17 mouse cellular contexts compared by ENCODE assay signal in the genomic region with DNA sequence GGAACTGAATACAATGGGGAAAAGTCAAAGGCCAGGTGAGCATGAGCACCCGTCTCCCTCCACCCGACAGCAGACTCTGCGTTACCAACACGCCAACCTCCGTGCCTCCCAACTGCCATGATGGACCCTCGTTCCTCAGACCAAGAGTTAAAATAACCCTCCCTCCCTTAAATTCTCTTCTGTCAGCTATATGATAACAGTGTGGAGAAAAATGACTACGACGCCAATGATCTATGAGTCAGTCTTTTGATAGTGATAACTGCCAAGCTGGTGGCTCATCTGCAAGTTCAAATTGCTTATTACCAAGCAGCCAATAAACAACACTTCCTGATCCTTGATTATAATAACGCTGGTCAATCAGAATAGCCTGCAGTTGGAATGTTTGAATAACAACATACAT.
"Had no signal": no experiment of that assay in that cellular context is flagged by ENCODE, and none has a peak within 500 bp of the region (broad histone marks: within the 10 kb centered on the region; RNA-seq: fewer than 3 reads in every experiment).

No protein-coding gene starts in this region.

- ATAC-seq: liver, postnatal 0 days; lung, postnatal 0 days; midbrain, embryonic 13.5 days; midbrain, embryonic 15.5 days had no signal

- H3K4me1 ChIP-seq: lung, embryonic 15.5 days; stomach, embryonic 15.5 days had no signal

- DNase-seq: liver, postnatal 0 days; lung, adult 2 months; lung, postnatal 14 days; lung, postnatal 36 days; right cerebral cortex, postnatal 14 days; thymus, adult 2 months; thymus, postnatal 25 days; thymus, postnatal 4 days had no signal

- H3K36me3 ChIP-seq: liver, embryonic 15.5 days; lung, embryonic 15.5 days; midbrain, embryonic 13.5 days; midbrain, embryonic 15.5 days; neural tube, embryonic 12.5 days; stomach, embryonic 15.5 days had no signal

- H3K9me3 ChIP-seq: liver, embryonic 15.5 days; lung, embryonic 15.5 days; midbrain, embryonic 13.5 days; midbrain, embryonic 15.5 days; neural tube, embryonic 12.5 days; stomach, embryonic 15.5 days had no signal

- H3K27ac ChIP-seq: liver, embryonic 15.5 days; lung, embryonic 15.5 days; macrophage; midbrain, embryonic 13.5 days; midbrain, embryonic 15.5 days; neural tube, embryonic 12.5 days; stomach, embryonic 15.5 days; stomach, postnatal 0 days had no signal

- H3K9ac ChIP-seq: liver, embryonic 15.5 days; liver, postnatal 0 days; lung, embryonic 15.5 days; midbrain, embryonic 13.5 days; midbrain, embryonic 15.5 days; neural tube, embryonic 12.5 days; stomach, embryonic 15.5 days had no signal

- H3K4me3 ChIP-seq: liver, embryonic 15.5 days; lung, embryonic 15.5 days; midbrain, embryonic 13.5 days; midbrain, embryonic 15.5 days; neural tube, embryonic 12.5 days; stomach, embryonic 15.5 days had no signal

- H3K27me3 ChIP-seq: liver, embryonic 15.5 days; lung, embryonic 15.5 days; midbrain, embryonic 13.5 days; midbrain, embryonic 15.5 days; neural tube, embryonic 12.5 days; stomach, embryonic 15.5 days had no signal
